ENCODE assay signal across 18 mouse cellular contexts in genomic region chr14:76175808-76176207, GRCm38 (mm10).
DNase-seq lines count a peak whose midpoint lies in the region; ATAC-seq and TF ChIP-seq lines count a peak whose summit lies in the region.
"Had no signal": no experiment of that assay in that cellular context is flagged by ENCODE, and none has a peak within 500 bp of the region (broad histone marks: within the 10 kb centered on the region; RNA-seq: fewer than 3 reads in every experiment).

No protein-coding gene starts in this region.

- no peaks in the 10 kb centered on the region for H3K36me3 ChIP-seq in forebrain, embryonic 10.5 days (replicated peaks)
- H3K36me3 ChIP-seq in forebrain, postnatal 0 days (ENCODE audit: insufficient read depth), result no peaks in the 10 kb centered on the region
- H3K36me3 ChIP-seq in hindbrain, embryonic 13.5 days, result no peaks in the 10 kb centered on the region
- H3K36me3 ChIP-seq in midbrain, embryonic 16.5 days (ENCODE audit: control insufficient read depth, insufficient read depth, low read length), result no peaks in the 10 kb centered on the region
- H3K36me3 ChIP-seq: liver, embryonic 12.5 days had no signal

- H3K27me3 ChIP-seq in forebrain, embryonic 10.5 days (ENCODE audit: poor library complexity, severe bottlenecking), result no peaks in the 10 kb centered on the region
- H3K27me3 ChIP-seq in forebrain, postnatal 0 days (ENCODE audit: insufficient read depth, low read length), result no peaks in the 10 kb centered on the region
- no peaks in the 10 kb centered on the region for H3K27me3 ChIP-seq in hindbrain, embryonic 13.5 days
- H3K27me3 ChIP-seq in midbrain, embryonic 16.5 days (ENCODE audit: control insufficient read depth, insufficient read depth, low read depth, low read length), result no peaks in the 10 kb centered on the region
- H3K27me3 ChIP-seq: liver, embryonic 12.5 days had no signal

- H3K4me1 ChIP-seq in forebrain, embryonic 10.5 days, result peaks cover 34% of the 10 kb centered on the region
- H3K4me1 ChIP-seq in forebrain, postnatal 0 days (ENCODE audit: insufficient read depth), result no peaks in the 10 kb centered on the region
- H3K4me1 ChIP-seq in hindbrain, embryonic 13.5 days (replicated peaks), result peaks cover 18% of the 10 kb centered on the region
- peaks cover 12% of the 10 kb centered on the region for H3K4me1 ChIP-seq in midbrain, embryonic 16.5 days (ENCODE audit: control insufficient read depth, insufficient read depth, low read length)
- H3K4me1 ChIP-seq: liver, embryonic 12.5 days had no signal

- WGBS in forebrain, embryonic 10.5 days, result 16% methylated on average over 5 of the region's 5 CpGs
- WGBS in forebrain, postnatal 0 days, result 8% methylated on average over 5 of the region's 5 CpGs
- 8% methylated on average over 5 of the region's 5 CpGs for WGBS in hindbrain, embryonic 13.5 days
- 5% methylated on average over 5 of the region's 5 CpGs for WGBS in midbrain, embryonic 16.5 days

- DNase-seq in forebrain, embryonic 10.5 days (ENCODE audit: extremely low spot score, low spot score), result peak; percentile 43
- DNase-seq in forebrain, postnatal 0 days, result no peak
- DNase-seq in NIH3T3 (ENCODE audit: low read depth) (peak; percentile 46), MN1 (ENCODE audit: low spot score) (no peak)
- DNase-seq in left cerebral cortex, postnatal 10 days (ENCODE audit: extremely low spot score in 1 of 2, low spot score in 2 of 2), result no peak
- no peak for DNase-seq in thymus, postnatal 0 days (ENCODE audit: low spot score)
- DNase-seq: adrenal gland, postnatal 36 days; heart, adult 18-20 months; heart, postnatal 10 days; layer of hippocampus, adult 9-11 months; left cerebral cortex, postnatal 4 days; lung, postnatal 14 days had no signal

- no peak overlapping the region for H3K9ac ChIP-seq in forebrain, postnatal 0 days
- no peak overlapping the region for H3K9ac ChIP-seq in hindbrain, embryonic 13.5 days
- no peak overlapping the region for H3K9ac ChIP-seq in midbrain, embryonic 16.5 days (ENCODE audit: low read depth, low read length)
- H3K9ac ChIP-seq: liver, embryonic 12.5 days had no signal

- no peak overlapping the region; the same call in 1 of the 2 replicates for H3K4me3 ChIP-seq in forebrain, embryonic 10.5 days
- no peak overlapping the region for H3K4me3 ChIP-seq in forebrain, postnatal 0 days (ENCODE audit: low read depth, low read length)
- H3K4me3 ChIP-seq in hindbrain, embryonic 13.5 days, result no peak overlapping the region
- H3K4me3 ChIP-seq in midbrain, embryonic 16.5 days (ENCODE audit: low read depth, low read length), result no peak overlapping the region
- H3K4me3 ChIP-seq: erythroblast, embryonic 14.5 days; liver, embryonic 12.5 days had no signal

- ATAC-seq in forebrain, postnatal 0 days, result no peak
- peak; percentile 54; the same call in 1 of the 2 replicates for ATAC-seq in hindbrain, embryonic 13.5 days (ENCODE audit: low FRiP score)
- ATAC-seq in midbrain, embryonic 16.5 days, result peak; percentile 62; the same call in 1 of the 2 replicates
- ATAC-seq: intestine, embryonic 16.5 days; liver, embryonic 12.5 days had no signal

- no peak overlapping the region for H3K4me2 ChIP-seq in forebrain, postnatal 0 days (ENCODE audit: low read depth)
- H3K4me2 ChIP-seq in hindbrain, embryonic 13.5 days, result no peak overlapping the region
- no peak overlapping the region for H3K4me2 ChIP-seq in midbrain, embryonic 16.5 days (ENCODE audit: low read length)
- H3K4me2 ChIP-seq: liver, embryonic 12.5 days had no signal

- H3K9me3 ChIP-seq in forebrain, embryonic 10.5 days, result no peaks in the 10 kb centered on the region; the same call in 1 of the 2 replicates
- H3K9me3 ChIP-seq in forebrain, postnatal 0 days (ENCODE audit: low read length), result no peaks in the 10 kb centered on the region
- no peaks in the 10 kb centered on the region for H3K9me3 ChIP-seq in hindbrain, embryonic 13.5 days
- no peaks in the 10 kb centered on the region for H3K9me3 ChIP-seq in midbrain, embryonic 16.5 days (replicated peaks; ENCODE audit: control insufficient read depth, low read length, poor library complexity, severe bottlenecking)
- H3K9me3 ChIP-seq: liver, embryonic 12.5 days had no signal

- TF ChIP-seq CTCF in forebrain, postnatal 0 days (IDR thresholded peaks at IDR 0.05; ENCODE audit: low read depth), result no peak

- intact Hi-C loops in left cerebral cortex, postnatal 10 days (cut with DNase I), result no loop called here

- peak overlapping the region; percentile 78 for H3K27ac ChIP-seq in forebrain, embryonic 10.5 days
- no peak overlapping the region for H3K27ac ChIP-seq in forebrain, postnatal 0 days (ENCODE audit: low read depth, low read length)
- 0 out of 2 replicates have a peak overlapping the region, but pooled peaks have one; percentile 52 for H3K27ac ChIP-seq in hindbrain, embryonic 13.5 days
- H3K27ac ChIP-seq in midbrain, embryonic 16.5 days (ENCODE audit: low read length), result no peak overlapping the region
- H3K27ac ChIP-seq: kidney, postnatal 0 days; liver, embryonic 12.5 days had no signal

Comparison
In these comparisons a context has a peak if more than half of its experiments do, and no peak if none do; other contexts are left out.
1. DNase-seq: peak in forebrain, embryonic 10.5 days (single experiment) and NIH3T3 (single experiment); none in forebrain, postnatal 0 days (single experiment), left cerebral cortex, postnatal 10 days (0 of 2), thymus, postnatal 0 days (single experiment) and MN1 (single experiment).
2. H3K27ac ChIP-seq: peak in forebrain, embryonic 10.5 days (single experiment) and hindbrain, embryonic 13.5 days (single experiment); none in forebrain, postnatal 0 days (single experiment) and midbrain, embryonic 16.5 days (single experiment).